Mouse (Mus musculus): ENCODE measurements around the gene Lmbr1l. TPM values are rescaled to one million over a fixed set of nuclear protein-coding genes. Genes with fewer than 3 reads are reported as not detected.

Lmbr1l gene
- total and polyA plus RNA-seq, 2 experiments from 2014 or later, result 22.4 to 44.1 TPM

- Histone ChIP-seq H3K9ac (peak overlapping the region; percentile 97), H3K4me3 (ENCODE audit: low read depth, low read length) (peak overlapping the region; percentile 99), H3K36me3 (ENCODE audit: insufficient read depth) (peaks cover 10% of the 10 kb centered on the region), H3K4me1 (ENCODE audit: insufficient read depth) (peaks cover 26% of the 10 kb centered on the region), H3K4me2 (ENCODE audit: low read depth) (peak overlapping the region; percentile 91), H3K9me3 (ENCODE audit: low read length) (no peaks in the 10 kb centered on the region), H3K27me3 (ENCODE audit: insufficient read depth, low read length) (no peaks in the 10 kb centered on the region), H3K27ac (ENCODE audit: low read depth, low read length) (peak overlapping the region; percentile 98)
- ATAC-seq (no peak), DNase-seq (peak; percentile 17)
- under 1% methylated on average over 16 of the region's 16 CpGs for WGBS
- no peak for TF ChIP-seq CTCF (IDR thresholded peaks at IDR 0.05; ENCODE audit: low read depth)
Observed at GRCm38 (mm10) chr15:98870179-98871069, 47.6 kb downstream of the Lmbr1l start.

GRCm38 (mm10) chr15:98869342-98870178 is 48.5 kb downstream of the Lmbr1l start:
- Histone ChIP-seq H3K9ac (peak overlapping the region; percentile 97), H3K27me3 (ENCODE audit: insufficient read depth, low read length) (no peaks in the 10 kb centered on the region), H3K4me1 (ENCODE audit: insufficient read depth) (peaks cover 26% of the 10 kb centered on the region), H3K4me2 (ENCODE audit: low read depth) (peak overlapping the region; percentile 91), H3K9me3 (ENCODE audit: low read length) (no peaks in the 10 kb centered on the region), H3K36me3 (ENCODE audit: insufficient read depth) (peaks cover 18% of the 10 kb centered on the region), H3K27ac (ENCODE audit: low read depth, low read length) (no peak overlapping the region), H3K4me3 (ENCODE audit: low read depth, low read length) (peak overlapping the region; percentile 99)
- 12% methylated on average over 8 of the region's 8 CpGs for WGBS
- TF ChIP-seq CTCF (IDR thresholded peaks at IDR 0.05; ENCODE audit: low read depth), result no peak
- no peak for DNase-seq
- ATAC-seq, result no peak

GRCm38 (mm10) chr15:98868346-98869063 is 49.5 kb downstream of the Lmbr1l start:
- no peak for ATAC-seq

GRCm38 (mm10) chr15:98867321-98867720 is 50.7 kb downstream of the Lmbr1l start:
- 0 out of 2 replicates have a peak, but pooled peaks have one; percentile 38 for ATAC-seq
- H3K4me2 ChIP-seq (ENCODE audit: low read depth), result peak overlapping the region; percentile 91
- peaks cover 40% of the 10 kb centered on the region for H3K36me3 ChIP-seq (ENCODE audit: insufficient read depth)
- TF ChIP-seq CTCF (IDR thresholded peaks at IDR 0.05; ENCODE audit: low read depth), result no peak
- DNase-seq, result peak; percentile 52
- H3K27me3 ChIP-seq (ENCODE audit: insufficient read depth, low read length), result no peaks in the 10 kb centered on the region
- no peak overlapping the region for H3K9ac ChIP-seq
- H3K4me1 ChIP-seq (ENCODE audit: insufficient read depth), result peaks cover 26% of the 10 kb centered on the region
- H3K27ac ChIP-seq (ENCODE audit: low read depth, low read length), result no peak overlapping the region
- H3K9me3 ChIP-seq (ENCODE audit: low read length), result no peaks in the 10 kb centered on the region
- H3K4me3 ChIP-seq (ENCODE audit: low read depth, low read length), result 0 out of 2 replicates have a peak overlapping the region, but pooled peaks have one; percentile 1
- 58% methylated on average over 6 of the region's 6 CpGs for WGBS

More at GRCm38 (mm10) chr15:98868346-98869063, 49.5 kb downstream of the Lmbr1l start:
- Histone ChIP-seq H3K9me3 (ENCODE audit: low read length) (no peaks in the 10 kb centered on the region), H3K27me3 (ENCODE audit: insufficient read depth, low read length) (no peaks in the 10 kb centered on the region), H3K4me3 (ENCODE audit: low read depth, low read length) (peak overlapping the region; percentile 99), H3K4me2 (ENCODE audit: low read depth) (peak overlapping the region; percentile 91), H3K27ac (ENCODE audit: low read depth, low read length) (no peak overlapping the region), H3K9ac (peak overlapping the region; percentile 97), H3K4me1 (ENCODE audit: insufficient read depth) (peaks cover 26% of the 10 kb centered on the region), H3K36me3 (ENCODE audit: insufficient read depth) (peaks cover 29% of the 10 kb centered on the region)
- TF ChIP-seq CTCF (IDR thresholded peaks at IDR 0.05; ENCODE audit: low read depth), result no peak
- 22% methylated on average over 11 of the region's 11 CpGs for WGBS
- no peak for DNase-seq

- no peak overlapping the region for H3K27ac ChIP-seq (ENCODE audit: low read depth, low read length)
- no peaks in the 10 kb centered on the region for H3K9me3 ChIP-seq (ENCODE audit: low read length)
- no peak overlapping the region for H3K9ac ChIP-seq
- ATAC-seq (no peak), DNase-seq (no peak)
- H3K36me3 ChIP-seq (ENCODE audit: insufficient read depth), result peaks cover 49% of the 10 kb centered on the region
- no peak overlapping the region for H3K4me3 ChIP-seq (ENCODE audit: low read depth, low read length)
- peaks cover 26% of the 10 kb centered on the region for H3K4me1 ChIP-seq (ENCODE audit: insufficient read depth)
- TF ChIP-seq CTCF (IDR thresholded peaks at IDR 0.05; ENCODE audit: low read depth), result no peak
- no peak overlapping the region for H3K4me2 ChIP-seq (ENCODE audit: low read depth)
- WGBS, result 91% methylated on average over 5 of the region's 5 CpGs
- H3K27me3 ChIP-seq (ENCODE audit: insufficient read depth, low read length), result no peaks in the 10 kb centered on the region
Observed at GRCm38 (mm10) chr15:98866501-98866900, 51.5 kb downstream of the Lmbr1l start.

- Histone ChIP-seq H3K4me3 (ENCODE audit: low read depth, low read length) (no peak overlapping the region), H3K4me1 (ENCODE audit: insufficient read depth) (peaks cover 26% of the 10 kb centered on the region), H3K9ac (no peak overlapping the region), H3K27ac (ENCODE audit: low read depth, low read length) (no peak overlapping the region), H3K36me3 (ENCODE audit: insufficient read depth) (peaks cover 56% of the 10 kb centered on the region), H3K27me3 (ENCODE audit: insufficient read depth, low read length) (no peaks in the 10 kb centered on the region), H3K4me2 (ENCODE audit: low read depth) (no peak overlapping the region), H3K9me3 (ENCODE audit: low read length) (no peaks in the 10 kb centered on the region)
- TF ChIP-seq CTCF (IDR thresholded peaks at IDR 0.05; ENCODE audit: low read depth), result no peak
- WGBS, result 97% methylated on average over 8 of the region's 8 CpGs
- ATAC-seq, result no peak
- no peak for DNase-seq
Observed at GRCm38 (mm10) chr15:98865771-98866170, 52.3 kb downstream of the Lmbr1l start.
